Mouse (Mus musculus) brain, embryonic 14.5 days (tissue): ENCODE measurements around the gene Arsb.

Source experiments
- CTCF ChIP-seq: fragments of 200-500 bp; IDR thresholded peaks from 2 replicates; pipeline ENCODE4 v1.5.1; 2012; ENCODE audit warnings: inconsistent platforms, mild to moderate bottlenecking, moderate library complexity, borderline replicate concordance; ENCODE audit not compliant: insufficient read depth, insufficient read length; ENCODE audit errors: extremely low read depth
- POLR2A ChIP-seq: fragments of 200-500 bp; IDR thresholded peaks from 2 replicates; pipeline ENCODE4 v1.6.1; 2012; ENCODE audit warnings: mild to moderate bottlenecking, inconsistent platforms, borderline replicate concordance; ENCODE audit not compliant: poor library complexity, insufficient read depth, insufficient read length, severe bottlenecking; ENCODE audit errors: extremely low read depth

GRCm38 (mm10) chr13:93924735-93925432 lies 153.5 kb downstream of the Arsb start:
- TF ChIP-seq POLR2A (no peak), CTCF (no peak)
